Mouse (Mus musculus): ENCODE data around the gene Camta1. TPM values are rescaled to one million over a fixed set of nuclear protein-coding genes. Genes with fewer than 3 reads are reported as not detected.

Gene Camta1
- polyA plus RNA-seq, 1 experiment, result 13.4 TPM

DNA sequence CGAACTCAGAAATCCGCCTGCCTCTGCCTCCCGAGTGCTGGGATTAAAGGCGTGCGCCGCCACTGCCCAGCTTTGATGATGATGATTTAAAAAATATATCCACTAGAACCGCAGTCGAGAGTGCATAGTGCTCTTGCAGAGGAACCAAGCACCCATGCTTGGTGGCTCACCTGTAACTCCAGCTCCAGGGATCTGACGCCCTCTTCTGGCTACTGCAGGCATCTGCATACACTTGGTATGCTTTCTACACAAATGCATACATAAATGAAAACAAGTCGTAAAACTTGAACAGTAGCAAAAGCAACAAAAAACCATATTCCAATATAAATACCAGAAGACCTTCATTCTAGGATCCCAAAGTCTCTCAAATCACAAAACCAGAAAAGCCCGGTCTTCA is 896.1 kb downstream of the Camta1 start:
- peaks cover 6% of the 10 kb centered on the region; the same call in 1 of the 2 replicates for H3K9me3 ChIP-seq
- H3K27me3 ChIP-seq (replicated peaks), result peaks cover 12% of the 10 kb centered on the region
- TF ChIP-seq FLI1 (IDR thresholded peaks at IDR 0.05; ENCODE audit: low read length) (no peak), GATA1 (IDR thresholded peaks at IDR 0.05; ENCODE audit: borderline replicate concordance, low read length) (no peak)
- no peak overlapping the region for H3K4me3 ChIP-seq (replicated peaks)
- no peaks in the 10 kb centered on the region for H3K36me3 ChIP-seq (replicated peaks; ENCODE audit: low read length)
- peaks cover 38% of the 10 kb centered on the region for H3K4me1 ChIP-seq

DNA sequence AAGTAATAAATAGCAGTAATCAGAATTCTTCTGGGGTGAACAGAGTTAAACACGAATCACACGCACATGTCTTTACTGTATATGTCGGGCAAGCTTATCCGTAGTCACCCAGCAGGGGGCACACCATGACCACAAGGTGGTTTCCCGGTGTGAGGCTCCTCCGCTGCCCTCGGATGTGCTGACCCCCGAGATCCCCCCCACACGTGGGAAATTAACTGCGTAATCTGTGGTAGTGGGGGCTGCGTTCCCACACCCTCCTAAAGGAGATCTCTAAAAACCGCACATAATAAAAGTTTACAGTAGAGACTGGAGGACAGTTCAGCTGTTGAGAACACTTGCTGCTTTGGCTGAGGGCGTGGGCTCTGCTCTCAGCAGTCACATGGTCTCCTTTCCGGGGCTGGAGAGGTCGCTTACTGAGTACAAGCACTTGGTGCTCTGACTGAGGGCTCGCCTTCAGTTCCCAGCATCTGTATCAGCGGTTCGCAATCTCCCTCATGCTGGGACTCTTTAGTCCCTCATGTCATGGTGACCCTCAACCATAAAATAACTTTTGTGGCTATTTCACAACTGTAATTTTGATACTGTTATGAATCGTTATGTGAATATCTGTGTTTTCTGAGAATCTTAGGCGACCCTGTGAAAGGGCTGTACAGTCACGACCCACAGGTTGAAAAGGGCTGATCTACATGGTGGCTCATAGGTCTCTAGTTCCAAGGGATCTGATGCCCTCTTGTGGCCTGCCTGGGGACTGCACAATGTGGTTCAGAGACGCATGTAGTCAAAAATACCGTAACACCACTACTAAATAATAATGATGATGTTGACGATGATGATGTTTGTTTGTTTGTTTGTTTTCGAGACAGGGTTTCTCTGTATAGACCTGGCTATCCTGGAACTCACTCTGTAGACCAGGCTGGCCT is 896.8 kb downstream of the Camta1 start:
- TF ChIP-seq FLI1 (IDR thresholded peaks at IDR 0.05; ENCODE audit: low read length), result no peak
- no peak for TF ChIP-seq GATA1 (IDR thresholded peaks at IDR 0.05; ENCODE audit: borderline replicate concordance, low read length)
- H3K4me3 ChIP-seq (replicated peaks), result peak overlapping the region; percentile 89
- H3K36me3 ChIP-seq (replicated peaks; ENCODE audit: low read length), result no peaks in the 10 kb centered on the region
- H3K4me1 ChIP-seq, result peaks cover 38% of the 10 kb centered on the region
- H3K9me3 ChIP-seq, result peaks cover 5% of the 10 kb centered on the region; the same call in 1 of the 2 replicates
- H3K27me3 ChIP-seq (replicated peaks), result peaks cover 12% of the 10 kb centered on the region

DNA sequence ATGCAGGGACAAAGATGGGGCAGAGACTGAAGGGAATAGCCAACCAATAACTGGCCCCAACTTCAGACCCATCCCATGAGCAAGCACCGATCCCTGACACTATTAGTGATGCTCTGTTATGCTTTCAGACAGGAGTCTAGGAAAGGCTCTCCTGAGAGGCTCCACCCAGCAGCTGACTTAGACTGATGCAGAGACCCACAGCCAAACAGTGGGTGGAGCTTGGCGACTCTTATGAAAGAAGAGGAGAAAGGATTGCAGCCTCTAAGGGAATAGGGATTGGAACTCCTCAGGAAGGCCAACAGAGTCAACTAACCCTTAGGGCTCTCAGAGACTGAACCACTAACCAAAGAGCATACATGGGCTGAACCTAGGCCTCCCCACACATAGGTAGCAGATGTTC is 898.0 kb downstream of the Camta1 start:
- H3K4me1 ChIP-seq, result peaks cover 39% of the 10 kb centered on the region
- peaks cover 5% of the 10 kb centered on the region; the same call in 1 of the 2 replicates for H3K9me3 ChIP-seq
- H3K4me3 ChIP-seq (replicated peaks), result no peak overlapping the region
- H3K36me3 ChIP-seq (replicated peaks; ENCODE audit: low read length), result no peaks in the 10 kb centered on the region
- peaks cover 14% of the 10 kb centered on the region for H3K27me3 ChIP-seq (replicated peaks)
- no peak for TF ChIP-seq FLI1 (IDR thresholded peaks at IDR 0.05; ENCODE audit: low read length)
- TF ChIP-seq GATA1 (IDR thresholded peaks at IDR 0.05; ENCODE audit: borderline replicate concordance, low read length), result no peak

DNA sequence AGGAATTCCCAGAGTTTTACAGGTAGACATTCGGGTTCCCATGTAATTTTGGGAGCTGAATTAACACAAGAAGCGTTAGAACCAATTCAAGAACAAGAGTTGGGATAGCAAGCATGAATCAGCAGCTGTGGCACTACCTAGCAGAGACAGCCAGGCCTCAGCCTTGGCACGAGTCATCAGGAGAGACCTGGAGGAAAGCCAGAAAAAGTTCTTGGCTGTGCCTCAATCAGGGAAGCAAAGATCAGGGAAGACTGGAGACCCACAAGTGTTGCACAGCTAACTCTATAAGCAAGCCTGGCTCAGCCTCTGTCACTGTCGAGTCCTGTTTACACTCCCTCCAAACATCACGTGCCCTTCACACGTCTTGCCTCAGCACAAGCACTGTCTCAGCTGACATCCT is 899.4 kb downstream of the Camta1 start:
- no peak overlapping the region for H3K4me3 ChIP-seq (replicated peaks)
- H3K27me3 ChIP-seq (replicated peaks), result peaks cover 16% of the 10 kb centered on the region
- TF ChIP-seq FLI1 (IDR thresholded peaks at IDR 0.05; ENCODE audit: low read length) (no peak), GATA1 (IDR thresholded peaks at IDR 0.05; ENCODE audit: borderline replicate concordance, low read length) (no peak)
- no peaks in the 10 kb centered on the region for H3K36me3 ChIP-seq (replicated peaks; ENCODE audit: low read length)
- H3K4me1 ChIP-seq, result peaks cover 45% of the 10 kb centered on the region
- H3K9me3 ChIP-seq, result peaks cover 5% of the 10 kb centered on the region; the same call in 1 of the 2 replicates

DNA sequence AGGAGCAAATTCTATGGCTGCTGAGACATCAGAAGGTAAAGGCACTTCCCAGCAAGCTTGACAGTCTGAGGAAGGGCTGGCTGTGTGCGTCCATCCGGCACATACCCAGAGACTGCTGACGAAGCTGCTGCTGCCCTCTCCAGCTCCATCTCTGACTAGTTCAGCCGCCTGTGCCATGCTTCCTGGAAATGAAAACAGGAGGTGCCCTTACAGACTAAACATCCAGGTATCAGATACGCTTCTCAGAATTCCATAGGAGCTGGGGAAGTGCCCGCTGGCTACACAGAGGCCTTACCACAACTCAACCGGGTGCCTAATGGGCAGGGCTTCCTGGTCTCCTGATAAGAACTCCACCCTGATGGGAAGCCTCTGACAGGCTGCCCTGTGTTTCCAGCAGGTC is 903.1 kb downstream of the Camta1 start:
- TF ChIP-seq GATA1 (IDR thresholded peaks at IDR 0.05; ENCODE audit: borderline replicate concordance, low read length) (no peak), FLI1 (IDR thresholded peaks at IDR 0.05; ENCODE audit: low read length) (no peak)
- Histone ChIP-seq H3K9me3 (peaks cover 8% of the 10 kb centered on the region; the same call in 1 of the 2 replicates), H3K27me3 (replicated peaks) (peaks cover 38% of the 10 kb centered on the region)

GRCm38 (mm10) chr4:150957106-150957458 is 904.6 kb downstream of the Camta1 start:
- no peak for TF ChIP-seq FLI1 (IDR thresholded peaks at IDR 0.05; ENCODE audit: low read length)
- no peaks in the 10 kb centered on the region for H3K36me3 ChIP-seq (replicated peaks; ENCODE audit: low read length)
- no peak overlapping the region for H3K4me3 ChIP-seq (replicated peaks)
- H3K27me3 ChIP-seq (replicated peaks), result peaks cover 41% of the 10 kb centered on the region
- peaks cover 11% of the 10 kb centered on the region for H3K4me1 ChIP-seq
- H3K9me3 ChIP-seq, result peaks cover 8% of the 10 kb centered on the region; the same call in 1 of the 2 replicates

More for the DNA sequence above, 903.1 kb downstream of the Camta1 start:
- H3K4me3 ChIP-seq (replicated peaks), result no peak overlapping the region
- H3K36me3 ChIP-seq (replicated peaks; ENCODE audit: low read length), result no peaks in the 10 kb centered on the region
- H3K4me1 ChIP-seq, result peaks cover 16% of the 10 kb centered on the region

GRCm38 (mm10) chr4:150956369-150957105 is 905.1 kb downstream of the Camta1 start:
- TF ChIP-seq GATA1 (IDR thresholded peaks at IDR 0.05; ENCODE audit: borderline replicate concordance, low read length), result no peak
- Histone ChIP-seq H3K4me1 (peaks cover 11% of the 10 kb centered on the region), H3K4me3 (replicated peaks) (no peak overlapping the region), H3K36me3 (replicated peaks; ENCODE audit: low read length) (no peaks in the 10 kb centered on the region), H3K27me3 (replicated peaks) (peaks cover 45% of the 10 kb centered on the region), H3K9me3 (peaks cover 8% of the 10 kb centered on the region; the same call in 1 of the 2 replicates)

DNA sequence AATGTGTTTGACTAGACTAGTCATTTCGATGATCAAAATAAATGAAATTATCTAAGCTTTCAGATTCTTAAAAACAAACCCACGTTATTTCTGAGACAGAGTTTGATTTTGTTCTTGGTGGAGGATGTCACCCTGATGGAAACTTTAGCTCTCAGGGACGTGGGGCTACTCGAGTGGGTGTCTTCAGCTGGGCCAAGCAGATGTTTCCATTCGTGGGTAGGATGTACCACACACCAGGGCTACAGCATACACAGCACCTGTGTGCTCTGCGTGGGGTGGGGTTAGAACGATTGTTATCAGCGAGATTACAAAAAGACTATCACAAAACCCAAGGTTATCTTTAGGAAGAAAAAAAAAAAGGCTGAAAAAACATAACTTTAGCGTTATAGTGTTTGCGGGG is 910.7 kb downstream of the Camta1 start:
- Histone ChIP-seq H3K4me3 (replicated peaks) (no peak overlapping the region), H3K27me3 (replicated peaks) (peaks cover 65% of the 10 kb centered on the region), H3K9me3 (peaks cover 3% of the 10 kb centered on the region; the same call in 1 of the 2 replicates), H3K4me1 (peaks cover 9% of the 10 kb centered on the region; the same call in 1 of the 2 replicates), H3K36me3 (replicated peaks; ENCODE audit: low read length) (no peaks in the 10 kb centered on the region)
- no peak for TF ChIP-seq FLI1 (IDR thresholded peaks at IDR 0.05; ENCODE audit: low read length)
- TF ChIP-seq GATA1 (IDR thresholded peaks at IDR 0.05; ENCODE audit: borderline replicate concordance, low read length), result no peak

DNA sequence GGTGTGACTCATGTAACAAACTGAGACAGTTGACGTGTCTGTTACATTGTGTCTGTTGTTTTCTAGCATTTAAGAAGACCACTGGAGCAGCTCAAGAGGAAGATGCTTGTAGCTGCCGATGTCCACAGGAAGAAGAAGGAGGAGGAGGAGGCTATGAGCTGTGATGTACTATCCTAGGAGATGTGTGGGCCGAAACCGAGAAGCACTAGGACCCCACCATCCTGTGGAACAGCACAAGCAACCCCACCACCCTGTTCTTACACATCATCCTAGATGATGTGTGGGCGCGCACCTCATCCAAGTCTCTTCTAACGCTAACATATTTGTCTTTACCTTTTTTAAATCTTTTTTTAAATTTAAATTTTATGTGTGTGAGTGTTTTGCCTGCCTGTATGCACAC is 917.0 kb downstream of the Camta1 start:
- H3K4me3 ChIP-seq (replicated peaks), result no peak overlapping the region
- H3K36me3 ChIP-seq (replicated peaks; ENCODE audit: low read length), result no peaks in the 10 kb centered on the region
- no peaks in the 10 kb centered on the region for H3K9me3 ChIP-seq
- H3K27me3 ChIP-seq (replicated peaks), result peaks cover 29% of the 10 kb centered on the region
- no peak for TF ChIP-seq FLI1 (IDR thresholded peaks at IDR 0.05; ENCODE audit: low read length)
- TF ChIP-seq GATA1 (IDR thresholded peaks at IDR 0.05; ENCODE audit: borderline replicate concordance, low read length), result no peak
- H3K4me1 ChIP-seq, result peaks cover 29% of the 10 kb centered on the region
